In the genomic region with DNA sequence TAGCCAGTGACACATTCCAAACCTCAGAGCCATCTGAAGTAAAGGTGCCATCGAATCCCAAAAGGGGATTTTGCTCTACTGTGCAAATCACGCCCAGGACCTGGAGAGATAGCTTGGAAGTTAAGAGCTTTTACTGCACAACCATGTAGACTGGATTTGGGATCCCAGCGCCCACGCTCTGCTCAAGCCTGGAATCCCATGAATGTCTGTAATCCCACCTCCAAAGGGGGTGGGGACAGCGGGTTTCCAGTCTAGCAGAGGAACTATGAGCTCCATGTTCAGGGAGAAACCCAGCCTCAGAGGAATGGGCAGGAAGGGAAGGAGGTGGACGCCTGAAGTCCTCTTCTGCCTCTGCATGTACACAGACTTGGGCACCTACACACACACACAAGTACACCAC, we compare ENCODE assay signal across 16 mouse cellular contexts.
"Had no signal": no experiment of that assay in that cellular context is flagged by ENCODE, and none has a peak within 500 bp of the region (broad histone marks: within the 10 kb centered on the region; RNA-seq: fewer than 3 reads in every experiment).

No protein-coding gene starts in this region.

- H3K27me3 ChIP-seq: midbrain, embryonic 12.5 days; neural tube, embryonic 13.5 days; neural tube, embryonic 15.5 days; stomach, embryonic 15.5 days had no signal

- DNase-seq: lung, adult 18-20 months; lung, embryonic 14.5 days; lung, postnatal 10 days; midbrain, embryonic 14.5 days; retina, postnatal 1 day; right cerebral cortex, adult 18-20 months; right cerebral cortex, postnatal 14 days; thymus, adult 2 months; thymus, postnatal 25 days; thymus, postnatal 4 days had no signal

- H3K9me3 ChIP-seq: midbrain, embryonic 10.5 days; midbrain, embryonic 12.5 days; neural tube, embryonic 13.5 days; neural tube, embryonic 15.5 days; stomach, embryonic 15.5 days had no signal

- H3K36me3 ChIP-seq: midbrain, embryonic 10.5 days; midbrain, embryonic 12.5 days; neural tube, embryonic 13.5 days; neural tube, embryonic 15.5 days; stomach, embryonic 15.5 days had no signal

- H3K4me1 ChIP-seq: midbrain, embryonic 12.5 days; neural tube, embryonic 13.5 days; neural tube, embryonic 15.5 days; stomach, embryonic 15.5 days had no signal

- H3K4me3 ChIP-seq: midbrain, embryonic 10.5 days; midbrain, embryonic 12.5 days; myocyte; neural tube, embryonic 13.5 days; neural tube, embryonic 15.5 days; stomach, embryonic 15.5 days had no signal
